Mouse (Mus musculus) midbrain, embryonic 14.5 days (tissue): Measurements from ENCODE around the gene Lrrc36. TPM values are rescaled to one million over a fixed set of nuclear protein-coding genes. Genes with fewer than 3 reads are reported as not detected.

Experiments used
- ATAC-seq: fragments of 200-750 bp; cut with Nextera tagmentation; 2 replicates; pipeline ENCODE4 v1.8.0; 2017; ENCODE audit warnings: moderate number of reproducible peaks, moderate library complexity; ENCODE audit not compliant: low FRiP score, low TSS enrichment
- DNase-seq: peaks from one replicate; pipeline ENCODE4 v3.0.0-alpha.2; 2015
- H3K27ac ChIP-seq: fragments of 300-500 bp; sonication (generic); replicated peaks from 2 replicates; pipeline ENCODE4 v1.5.1; 2014; ENCODE audit warnings: mild to moderate bottlenecking, low read depth, low read length, moderate library complexity
- H3K27me3 ChIP-seq: fragments of 300-500 bp; sonication (generic); 2 replicates; pipeline ENCODE4 v1.6.1; 2014; ENCODE audit warnings: low read length, control low read depth, mixed read lengths; ENCODE audit not compliant: control insufficient read depth, insufficient read depth
- H3K36me3 ChIP-seq: fragments of 300-500 bp; sonication (generic); 2 replicates; pipeline ENCODE4 v1.6.1; 2014; ENCODE audit warnings: low read length, control low read depth; ENCODE audit not compliant: control insufficient read depth, insufficient read depth
- H3K4me1 ChIP-seq: fragments of 300-500 bp; sonication (generic); 2 replicates; pipeline ENCODE4 v1.6.1; 2014; ENCODE audit warnings: mild to moderate bottlenecking, antibody characterized with exemption, low read length, control low read depth; ENCODE audit not compliant: control insufficient read depth, insufficient read depth
- H3K4me2 ChIP-seq: fragments of 300-500 bp; sonication (generic); 2 replicates; pipeline ENCODE4 v1.6.1; 2014; ENCODE audit warnings: mild to moderate bottlenecking, low read length, moderate library complexity
- H3K4me3 ChIP-seq: fragments of 300-500 bp; sonication (generic); replicated peaks from 2 replicates; pipeline ENCODE4 v1.5.1; 2014; ENCODE audit warnings: low read depth, low read length
- H3K9ac ChIP-seq: fragments of 300-500 bp; sonication (generic); replicated peaks from 2 replicates; pipeline ENCODE4 v1.6.1; 2014; ENCODE audit warnings: mild to moderate bottlenecking, low read length, moderate library complexity
- H3K9me3 ChIP-seq: fragments of 300-500 bp; sonication (generic); 2 replicates; pipeline ENCODE4 v1.6.1; 2016; ENCODE audit warnings: low read length, control low read depth, mixed read lengths; ENCODE audit not compliant: control insufficient read depth
- WGBS: fragments of 180-500 bp; shearing (Covaris S2); extraction: QIAGEN DNeasy Blood & Tissue Kit; methylation state at CpG from one replicate; pipeline ENCODE4 v1.1.7; 2014; 5-methylcytosine and 5-hydroxymethylcytosine counted together
- polyA plus RNA-seq: library from polyadenylated mRNA; unstranded; fragments of >200 nt; fragmentation: Nextera tagmentation; extraction: Ambion mirVana; gene quantifications from 2 replicates; pipeline ENCODE4 v1.2.1, GENCODE M21; 2014

The Lrrc36 gene
- polyA plus RNA-seq, 1 experiment from 2014 or later, result 1.7 TPM

GRCm38 (mm10) chr8:105409947-105410346, 3.4 kb upstream of the Lrrc36 start:
- no peaks in the 10 kb centered on the region for H3K9me3 ChIP-seq
- H3K9ac ChIP-seq, result no peak overlapping the region
- 96% methylated on average over 6 of the region's 6 CpGs for WGBS
- ATAC-seq, result no peak
- no peak overlapping the region for H3K4me3 ChIP-seq
- H3K4me2 ChIP-seq, result no peak overlapping the region
- H3K4me1 ChIP-seq, result peaks cover 6% of the 10 kb centered on the region
- DNase-seq, result no peak
- H3K36me3 ChIP-seq, result no peaks in the 10 kb centered on the region
- H3K27me3 ChIP-seq, result 0 out of 2 replicates have a peak, but pooled peaks cover 4% of the 10 kb centered on the region
- H3K27ac ChIP-seq, result no peak overlapping the region

GRCm38 (mm10) chr8:105418992-105419391, 5.6 kb downstream of the Lrrc36 start:
- Histone ChIP-seq H3K4me3 (no peak overlapping the region), H3K9ac (no peak overlapping the region), H3K4me2 (no peak overlapping the region), H3K36me3 (no peaks in the 10 kb centered on the region), H3K4me1 (no peaks in the 10 kb centered on the region), H3K27me3 (no peaks in the 10 kb centered on the region), H3K9me3 (no peaks in the 10 kb centered on the region), H3K27ac (no peak overlapping the region)
- DNase-seq (no peak), ATAC-seq (no peak)
- WGBS, result 66% methylated on average over 2 of the region's 2 CpGs

GRCm38 (mm10) chr8:105419800-105420199, 6.4 kb downstream of the Lrrc36 start:
- H3K4me2 ChIP-seq, result no peak overlapping the region
- ATAC-seq (no peak), DNase-seq (no peak)
- H3K9ac ChIP-seq, result no peak overlapping the region
- no peaks in the 10 kb centered on the region for H3K36me3 ChIP-seq
- H3K4me1 ChIP-seq, result no peaks in the 10 kb centered on the region
- H3K27ac ChIP-seq, result no peak overlapping the region
- H3K4me3 ChIP-seq, result no peak overlapping the region
- WGBS, result 94% methylated on average over 4 of the region's 4 CpGs
- no peaks in the 10 kb centered on the region for H3K9me3 ChIP-seq
- H3K27me3 ChIP-seq, result no peaks in the 10 kb centered on the region

DNA sequence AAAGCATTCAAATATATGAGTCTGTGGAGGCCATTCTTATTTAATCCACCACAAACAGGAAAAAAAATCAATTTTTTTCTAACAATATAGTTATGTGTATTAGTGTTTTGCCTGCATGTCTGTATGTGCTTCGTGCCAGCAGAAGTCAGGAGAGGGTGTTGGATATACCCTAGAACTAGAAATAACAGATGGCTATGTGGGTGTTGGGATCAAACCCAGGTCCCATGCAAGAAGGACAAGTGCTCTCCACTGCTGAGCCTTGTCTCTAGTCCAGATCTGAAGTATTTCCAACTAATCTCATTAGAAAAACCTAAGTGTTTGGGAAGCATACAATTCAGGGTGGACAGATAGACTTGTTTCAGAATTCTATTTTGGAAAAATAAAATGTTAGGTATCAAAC, 8.6 kb downstream of the Lrrc36 start:
- DNase-seq (no peak), ATAC-seq (no peak)
- no peak overlapping the region for H3K9ac ChIP-seq
- H3K4me3 ChIP-seq, result no peak overlapping the region
- 81% methylated on average over 1 of the region's 1 CpGs for WGBS
- H3K27ac ChIP-seq, result no peak overlapping the region
- no peak overlapping the region for H3K4me2 ChIP-seq
- no peaks in the 10 kb centered on the region for H3K36me3 ChIP-seq
- no peaks in the 10 kb centered on the region for H3K4me1 ChIP-seq
- H3K9me3 ChIP-seq, result no peaks in the 10 kb centered on the region
- H3K27me3 ChIP-seq, result no peaks in the 10 kb centered on the region

DNA sequence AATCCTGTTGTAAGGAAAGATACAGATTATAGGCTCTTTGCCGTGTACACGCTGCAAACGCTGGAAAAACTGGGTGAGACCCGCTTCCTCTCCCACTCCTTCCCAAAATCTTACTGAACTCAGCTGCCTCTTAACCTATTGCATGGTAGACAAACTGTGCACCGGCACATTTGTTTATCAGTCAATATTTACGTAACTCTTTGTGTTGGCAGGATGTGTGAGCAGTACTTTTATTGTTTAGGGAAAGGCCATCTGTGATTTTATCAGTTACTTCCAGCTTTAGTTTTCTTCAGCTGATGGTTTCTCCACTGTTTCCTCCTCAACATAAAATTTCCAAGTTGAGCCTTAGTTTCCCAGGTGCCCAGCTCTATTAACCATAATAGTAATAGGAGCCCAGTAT, 13.5 kb downstream of the Lrrc36 start:
- no peaks in the 10 kb centered on the region for H3K36me3 ChIP-seq
- peaks cover 6% of the 10 kb centered on the region; the same call in 1 of the 2 replicates for H3K4me1 ChIP-seq
- ATAC-seq (no peak), DNase-seq (no peak)
- no peak overlapping the region for H3K27ac ChIP-seq
- 86% methylated on average over 6 of the region's 6 CpGs for WGBS
- H3K9ac ChIP-seq, result no peak overlapping the region
- no peak overlapping the region for H3K4me3 ChIP-seq
- H3K4me2 ChIP-seq, result no peak overlapping the region
- no peaks in the 10 kb centered on the region for H3K9me3 ChIP-seq
- H3K27me3 ChIP-seq, result no peaks in the 10 kb centered on the region

- ATAC-seq (no peak), DNase-seq (peak; percentile 40)
- no peaks in the 10 kb centered on the region for H3K27me3 ChIP-seq
- H3K36me3 ChIP-seq, result no peaks in the 10 kb centered on the region
- H3K9me3 ChIP-seq, result no peaks in the 10 kb centered on the region
- H3K4me1 ChIP-seq, result peaks cover 25% of the 10 kb centered on the region
- no peak overlapping the region for H3K9ac ChIP-seq
- no peak overlapping the region for H3K4me2 ChIP-seq
- 0 out of 2 replicates have a peak overlapping the region, but pooled peaks have one; percentile 2 for H3K27ac ChIP-seq
- WGBS, result 46% methylated on average over 7 of the region's 7 CpGs
- H3K4me3 ChIP-seq, result no peak overlapping the region
Observed at GRCm38 (mm10) chr8:105431743-105432515, 18.6 kb downstream of the Lrrc36 start.

DNA sequence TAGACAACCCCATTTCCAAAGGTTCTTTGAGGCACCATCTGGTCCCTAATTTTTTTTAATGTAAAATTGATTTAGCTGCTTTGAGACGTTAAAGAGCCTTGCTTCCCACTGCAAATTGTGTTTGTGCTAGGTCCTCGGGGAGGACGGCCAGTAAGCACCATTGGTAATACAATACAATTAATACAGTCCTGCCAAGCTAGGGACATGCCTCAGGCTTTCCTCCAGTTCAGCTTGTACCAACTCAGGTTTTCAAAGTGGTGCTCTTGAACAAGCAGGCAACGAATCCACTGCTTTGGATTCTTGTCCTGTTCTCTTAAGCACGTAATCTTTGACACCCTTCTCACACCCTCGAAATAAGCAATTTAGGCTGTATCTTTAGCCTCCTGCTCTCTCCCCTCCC, 19.6 kb downstream of the Lrrc36 start:
- Histone ChIP-seq H3K27me3 (no peaks in the 10 kb centered on the region), H3K4me2 (no peak overlapping the region), H3K4me1 (peaks cover 25% of the 10 kb centered on the region), H3K4me3 (no peak overlapping the region), H3K27ac (peak overlapping the region; percentile 26; the same call in 1 of the 2 replicates), H3K36me3 (no peaks in the 10 kb centered on the region), H3K9ac (no peak overlapping the region), H3K9me3 (no peaks in the 10 kb centered on the region)
- ATAC-seq, result no peak; the same call in 1 of the 2 replicates
- peak; percentile 52 for DNase-seq
- WGBS, result 27% methylated on average over 6 of the region's 6 CpGs

DNA sequence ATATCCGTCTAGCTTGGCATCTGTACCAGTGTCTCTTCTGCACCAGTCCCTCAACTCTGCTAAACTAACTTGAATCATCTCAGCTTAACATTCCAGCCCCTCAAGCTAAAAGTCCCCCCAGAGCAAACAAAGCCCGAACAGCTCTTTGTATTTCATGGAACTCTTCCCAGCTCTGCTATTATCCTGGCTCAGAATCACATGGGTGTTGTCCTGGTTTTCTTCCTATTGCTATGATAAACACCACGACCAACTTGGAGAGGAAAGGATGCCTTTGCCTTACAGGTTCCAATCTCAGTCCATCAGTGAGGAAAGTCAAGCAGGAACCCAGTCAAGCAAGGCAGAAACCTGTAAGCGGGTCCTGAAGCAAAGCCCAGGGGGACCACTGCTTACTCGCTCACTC, 20.1 kb downstream of the Lrrc36 start:
- no peak overlapping the region for H3K4me3 ChIP-seq
- ATAC-seq (no peak; the same call in 1 of the 2 replicates), DNase-seq (no peak)
- no peaks in the 10 kb centered on the region for H3K27me3 ChIP-seq
- H3K27ac ChIP-seq, result peak overlapping the region; percentile 45; the same call in 1 of the 2 replicates
- 22% methylated on average over 5 of the region's 5 CpGs for WGBS
- H3K4me1 ChIP-seq, result peaks cover 25% of the 10 kb centered on the region
- no peak overlapping the region for H3K9ac ChIP-seq
- no peaks in the 10 kb centered on the region for H3K36me3 ChIP-seq
- H3K9me3 ChIP-seq, result no peaks in the 10 kb centered on the region
- H3K4me2 ChIP-seq, result no peak overlapping the region

- Histone ChIP-seq H3K4me2 (no peak overlapping the region), H3K9me3 (no peaks in the 10 kb centered on the region), H3K4me1 (peaks cover 25% of the 10 kb centered on the region), H3K4me3 (no peak overlapping the region), H3K9ac (no peak overlapping the region), H3K27ac (0 out of 2 replicates have a peak overlapping the region, but pooled peaks have one; percentile 45), H3K36me3 (no peaks in the 10 kb centered on the region), H3K27me3 (no peaks in the 10 kb centered on the region)
- no peak for ATAC-seq
- 69% methylated on average over 5 of the region's 5 CpGs for WGBS
- DNase-seq, result no peak
Observed at GRCm38 (mm10) chr8:105434136-105434535, 20.8 kb downstream of the Lrrc36 start.
